In the genomic region with DNA sequence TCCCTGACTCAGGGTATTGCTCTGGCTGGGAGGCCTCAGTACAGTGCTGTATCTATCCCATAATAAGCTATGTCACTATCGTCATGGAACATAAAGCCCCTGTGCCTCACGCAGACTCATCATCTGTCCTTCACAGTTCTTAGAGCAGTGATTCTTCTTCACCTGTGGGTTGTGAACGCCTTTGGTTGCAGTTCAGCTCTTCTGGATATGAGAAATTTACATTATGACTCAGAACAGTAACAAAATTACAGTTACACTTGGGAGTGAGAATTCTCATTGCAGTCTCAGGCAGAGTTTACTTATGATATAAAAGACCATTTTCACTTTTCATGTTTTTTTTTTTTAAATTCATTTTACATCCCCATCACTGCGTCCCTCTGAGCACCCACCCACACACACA, we compare ENCODE assay signal across 18 mouse cellular contexts.
"Had no signal": no experiment of that assay in that cellular context is flagged by ENCODE, and none has a peak within 500 bp of the region (broad histone marks: within the 10 kb centered on the region; RNA-seq: fewer than 3 reads in every experiment).

No protein-coding gene starts in this region.

- H3K27ac ChIP-seq: midbrain, embryonic 10.5 days; midbrain, embryonic 12.5 days; neural tube, embryonic 13.5 days; neural tube, embryonic 15.5 days had no signal

- DNase-seq: lung, adult 18-20 months; lung, embryonic 14.5 days; lung, postnatal 10 days; lung, postnatal 4 days; midbrain, embryonic 14.5 days; retina, postnatal 1 day; right cerebral cortex, adult 18-20 months; right cerebral cortex, postnatal 25 days; right cerebral cortex, postnatal 4 days; spleen, adult 18-20 months; thymus, adult 2 months; thymus, postnatal 25 days; thymus, postnatal 4 days had no signal

- H3K4me3 ChIP-seq: midbrain, embryonic 10.5 days; midbrain, embryonic 12.5 days; myocyte; neural tube, embryonic 13.5 days; neural tube, embryonic 15.5 days had no signal
